Mouse (Mus musculus) testis, adult 2 months (tissue): ENCODE results near the gene Nlrc4.

ENCODE experiments used
- CTCF ChIP-seq: fragments of 200-500 bp; IDR thresholded peaks from 2 replicates; pipeline ENCODE4 v1.5.1; 2012; ENCODE audit warnings: low read depth, mild to moderate bottlenecking, inconsistent platforms, low read length, moderate library complexity; ENCODE audit not compliant: control insufficient read depth, insufficient read depth, insufficient replicate concordance
- POLR2A ChIP-seq: fragments of 200-500 bp; IDR thresholded peaks from 2 replicates; pipeline ENCODE4 v1.6.1; 2012; ENCODE audit warnings: low read depth, mild to moderate bottlenecking, inconsistent platforms, low read length, moderate library complexity; ENCODE audit not compliant: control insufficient read depth

- no peak for TF ChIP-seq POLR2A
- TF ChIP-seq CTCF, result no peak
Measured at GRCm38 (mm10) chr17:74396766-74397165, 62.2 kb downstream of the Nlrc4 start.
